ENCODE assay signal across 17 mouse cellular contexts in the genomic region with DNA sequence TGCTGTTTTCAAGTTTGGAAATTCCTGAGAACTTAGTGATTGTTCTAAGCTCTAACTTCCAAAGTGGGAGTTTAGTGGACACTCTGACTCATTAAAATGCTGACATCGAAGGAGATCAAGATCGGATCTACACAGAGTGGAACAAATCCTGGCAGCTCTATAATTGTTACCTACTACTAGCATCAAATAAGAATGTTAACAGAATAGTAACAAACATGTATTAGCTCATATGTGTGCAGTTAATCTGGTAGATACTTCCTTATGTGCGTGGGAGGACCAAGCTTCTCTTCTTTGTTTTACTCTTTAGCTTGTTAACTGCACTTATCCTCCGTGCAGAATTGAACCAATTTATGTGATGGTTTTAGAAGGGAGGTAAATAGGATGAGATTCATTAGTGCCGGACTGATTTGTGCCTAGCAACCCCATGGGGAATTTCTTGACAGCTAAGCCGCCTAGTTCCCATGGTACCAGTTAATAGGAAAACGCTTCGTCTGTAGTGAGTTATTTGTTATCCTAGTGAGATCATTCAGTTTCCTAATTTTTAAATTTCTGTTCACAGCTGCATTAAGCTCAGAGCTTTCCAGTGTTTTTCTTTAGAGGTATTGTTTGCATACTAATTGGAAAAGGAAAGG.
DNase-seq lines count a peak whose midpoint lies in the region; ATAC-seq and TF ChIP-seq lines count a peak whose summit lies in the region.
"Had no signal": no experiment of that assay in that cellular context is flagged by ENCODE, and none has a peak within 500 bp of the region (broad histone marks: within the 10 kb centered on the region; RNA-seq: fewer than 3 reads in every experiment).

No protein-coding gene starts in this region.

- DNase-seq in brain, embryonic 14.5 days (ENCODE audit: low read depth) = peak; percentile 93
- peak; percentile 66 for DNase-seq in forebrain, embryonic 11.5 days (ENCODE audit: low spot score)
- DNase-seq in midbrain, postnatal 0 days (ENCODE audit: low spot score) = peak; percentile 74
- DNase-seq in lung, postnatal 14 days = no peak
- DNase-seq in urinary bladder, adult 2 months (ENCODE audit: low spot score) = no peak
- no peak for DNase-seq in layer of hippocampus, postnatal 25 days (ENCODE audit: extremely low spot score in 1 of 2, low spot score in 1 of 2)
- DNase-seq: cerebellum, postnatal 25 days; gastrocnemius, postnatal 36 days; kidney, postnatal 36 days; liver; lung, embryonic 14.5 days; right cerebral cortex, postnatal 25 days; thymus, postnatal 25 days had no signal

- no peak overlapping the region for H3K4me3 ChIP-seq in forebrain, embryonic 11.5 days (ENCODE audit: low read depth, low read length)
- no peak overlapping the region for H3K4me3 ChIP-seq in hindbrain, embryonic 15.5 days
- H3K4me3 ChIP-seq in midbrain, postnatal 0 days (ENCODE audit: low read depth, low read length) = no peak overlapping the region
- H3K4me3 ChIP-seq: heart, embryonic 15.5 days; left cerebral cortex, adult 2 months had no signal

- 16% methylated on average over 8 of the region's 8 CpGs for WGBS in forebrain, embryonic 11.5 days
- 21% methylated on average over 8 of the region's 8 CpGs for WGBS in hindbrain, embryonic 15.5 days
- 14% methylated on average over 8 of the region's 8 CpGs for WGBS in midbrain, postnatal 0 days

- H3K9me3 ChIP-seq in forebrain, embryonic 11.5 days (ENCODE audit: control insufficient read depth, low read length) = no peaks in the 10 kb centered on the region
- H3K9me3 ChIP-seq in hindbrain, embryonic 15.5 days = no peaks in the 10 kb centered on the region
- no peaks in the 10 kb centered on the region for H3K9me3 ChIP-seq in midbrain, postnatal 0 days (ENCODE audit: low read length)
- H3K9me3 ChIP-seq: heart, embryonic 15.5 days had no signal

- no peaks in the 10 kb centered on the region for H3K4me1 ChIP-seq in forebrain, embryonic 11.5 days (replicated peaks; ENCODE audit: control insufficient read depth, insufficient read depth, low read length)
- no peaks in the 10 kb centered on the region; the same call in 1 of the 2 replicates for H3K4me1 ChIP-seq in hindbrain, embryonic 15.5 days (replicated peaks)
- no peaks in the 10 kb centered on the region for H3K4me1 ChIP-seq in midbrain, postnatal 0 days (ENCODE audit: insufficient read depth, low read length)
- H3K4me1 ChIP-seq: heart, embryonic 15.5 days had no signal

- TF ChIP-seq CTCF in brain, embryonic 14.5 days (IDR thresholded peaks at IDR 0.05; ENCODE audit: borderline replicate concordance, extremely low read depth, insufficient read depth, insufficient read length) = no peak
- TF ChIP-seq CTCF in midbrain, postnatal 0 days (IDR thresholded peaks at IDR 0.05) = no peak

- ATAC-seq in forebrain, embryonic 11.5 days (replicated peaks; ENCODE audit: low FRiP score) = peak; percentile 90
- peak; percentile 77 for ATAC-seq in hindbrain, embryonic 15.5 days (ENCODE audit: low FRiP score, low read depth)
- peak; percentile 46; the same call in 1 of the 2 replicates for ATAC-seq in midbrain, postnatal 0 days (ENCODE audit: low FRiP score)
- ATAC-seq in erythroid progenitor cell, adult 5-6 weeks (replicated peaks; ENCODE audit: low FRiP score, poor library complexity, severe bottlenecking) = no peak

- no peak overlapping the region for H3K27ac ChIP-seq in forebrain, embryonic 11.5 days (ENCODE audit: low read depth, low read length)
- no peak overlapping the region for H3K27ac ChIP-seq in hindbrain, embryonic 15.5 days (replicated peaks)
- no peak overlapping the region for H3K27ac ChIP-seq in midbrain, postnatal 0 days (ENCODE audit: low read depth, low read length)
- H3K27ac ChIP-seq: heart, embryonic 15.5 days; left cerebral cortex, adult 2 months had no signal

- no peak overlapping the region for H3K9ac ChIP-seq in forebrain, embryonic 11.5 days (ENCODE audit: low read length)
- H3K9ac ChIP-seq in hindbrain, embryonic 15.5 days = no peak overlapping the region
- no peak overlapping the region for H3K9ac ChIP-seq in midbrain, postnatal 0 days (replicated peaks; ENCODE audit: low read length, poor library complexity, severe bottlenecking)
- H3K9ac ChIP-seq: heart, embryonic 15.5 days; lung, embryonic 14.5 days had no signal

- no peaks in the 10 kb centered on the region for H3K27me3 ChIP-seq in forebrain, embryonic 11.5 days (ENCODE audit: control insufficient read depth, insufficient read depth, low read length)
- H3K27me3 ChIP-seq in hindbrain, embryonic 15.5 days = 0 out of 2 replicates have a peak, but pooled peaks cover 2% of the 10 kb centered on the region
- no peaks in the 10 kb centered on the region for H3K27me3 ChIP-seq in midbrain, postnatal 0 days (ENCODE audit: insufficient read depth, low read length)
- H3K27me3 ChIP-seq: heart, embryonic 15.5 days had no signal

- no peaks in the 10 kb centered on the region for H3K36me3 ChIP-seq in forebrain, embryonic 11.5 days (ENCODE audit: control insufficient read depth, insufficient read depth, low read length)
- H3K36me3 ChIP-seq in hindbrain, embryonic 15.5 days = no peaks in the 10 kb centered on the region
- no peaks in the 10 kb centered on the region for H3K36me3 ChIP-seq in midbrain, postnatal 0 days (ENCODE audit: insufficient read depth, low read length)
- H3K36me3 ChIP-seq: heart, embryonic 15.5 days had no signal

- H3K4me2 ChIP-seq in forebrain, embryonic 11.5 days (ENCODE audit: low read depth, low read length, severe bottlenecking) = no peak overlapping the region
- 0 out of 2 replicates have a peak overlapping the region, but pooled peaks have one; percentile 5 for H3K4me2 ChIP-seq in hindbrain, embryonic 15.5 days
- no peak overlapping the region for H3K4me2 ChIP-seq in midbrain, postnatal 0 days (ENCODE audit: low read depth, low read length, poor library complexity, severe bottlenecking)
- H3K4me2 ChIP-seq: heart, embryonic 15.5 days; lung, embryonic 14.5 days had no signal

- no peak for TF ChIP-seq POLR2A in brain, embryonic 14.5 days (IDR thresholded peaks at IDR 0.05; ENCODE audit: borderline replicate concordance, extremely low read depth, insufficient read depth, insufficient read length, poor library complexity, severe bottlenecking)

Comparison
In these comparisons a context has a peak if more than half of its experiments do, and no peak if none do; other contexts are left out.
1. DNase-seq: peak in brain, embryonic 14.5 days (single experiment), forebrain, embryonic 11.5 days (single experiment) and midbrain, postnatal 0 days (single experiment); none in lung, postnatal 14 days (single experiment), urinary bladder, adult 2 months (single experiment) and layer of hippocampus, postnatal 25 days (0 of 2).